Mouse (Mus musculus) adrenal gland, adult (tissue): ENCODE data around the gene Eif6.
"Not testable (repeated sequence)": the region's sequence is repeated elsewhere in the genome, so short reads cannot be mapped to it uniquely, and the experiment has no call there.

Experiments used
- DNase-seq, 2 experiments: peaks; one replicate each; pipeline ENCODE4 v3.0.0; 2022 to 2023; ENCODE audit warnings: low spot score in 1 of 2; ENCODE audit not compliant: inconsistent age in 2 of 2

Eif6 gene

DNA sequence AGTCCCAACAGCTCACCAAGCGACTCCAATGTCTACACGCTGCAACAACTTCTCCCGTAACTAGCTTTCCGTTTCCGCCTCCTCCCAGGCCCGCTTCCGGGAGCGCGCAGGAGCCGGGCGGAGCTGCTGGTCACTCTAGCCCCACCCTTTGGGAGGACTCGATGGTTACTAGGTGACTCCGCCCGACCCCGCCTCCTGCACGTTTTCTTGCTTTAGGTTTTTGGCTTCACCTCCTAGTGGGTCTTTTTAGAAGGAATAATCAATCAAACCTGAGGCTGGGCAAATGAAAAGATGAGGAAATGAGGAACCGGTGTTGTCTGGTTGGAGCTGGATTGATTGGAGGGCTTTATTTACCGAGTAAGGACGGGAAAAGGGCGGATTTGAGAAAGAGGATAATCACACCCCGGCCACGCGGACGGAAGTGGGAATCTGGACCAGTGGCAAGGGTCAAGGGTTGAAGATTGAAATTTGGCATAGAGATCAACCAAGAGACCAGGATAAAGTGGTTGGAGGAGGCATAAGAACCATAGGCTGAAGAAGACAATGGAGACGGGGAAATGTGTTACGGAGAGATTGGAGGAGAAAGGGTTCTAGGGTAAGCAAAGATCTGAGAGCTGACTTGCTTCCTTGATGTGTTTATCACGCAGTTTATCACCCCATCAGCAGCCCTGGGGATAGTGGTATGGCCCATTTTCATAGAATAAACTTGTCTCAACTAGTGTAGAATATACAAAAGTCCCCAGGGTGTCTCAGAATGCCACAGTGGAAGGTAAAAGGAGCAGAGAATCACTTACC lies at the start of gene Eif6:
Eif6 (minus strand) TSS at position 296 of the 795 bp plus-strand sequence.
- peak; percentile 90 to 96 for DNase-seq

DNA sequence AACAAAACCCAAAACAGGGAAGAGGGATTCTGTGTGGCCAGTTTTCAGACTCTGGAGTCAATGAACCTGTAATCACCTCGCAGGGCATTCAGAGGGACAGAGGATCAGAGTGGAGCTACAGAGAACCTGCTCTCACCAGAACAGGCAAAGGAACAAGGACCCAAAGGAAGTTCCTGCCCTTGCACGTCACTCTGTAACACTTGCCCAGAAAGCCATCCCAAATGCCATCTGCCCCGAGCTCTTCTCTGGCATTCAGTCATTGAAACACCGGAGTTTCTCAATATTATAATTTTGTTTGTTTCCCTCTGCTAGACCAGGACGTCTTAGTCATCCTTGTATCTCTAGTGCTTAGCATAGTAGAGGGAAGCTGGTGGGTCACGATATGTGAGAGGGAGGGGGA lies 46.9 kb upstream of the Eif6 start:
- DNase-seq = no peak

DNA sequence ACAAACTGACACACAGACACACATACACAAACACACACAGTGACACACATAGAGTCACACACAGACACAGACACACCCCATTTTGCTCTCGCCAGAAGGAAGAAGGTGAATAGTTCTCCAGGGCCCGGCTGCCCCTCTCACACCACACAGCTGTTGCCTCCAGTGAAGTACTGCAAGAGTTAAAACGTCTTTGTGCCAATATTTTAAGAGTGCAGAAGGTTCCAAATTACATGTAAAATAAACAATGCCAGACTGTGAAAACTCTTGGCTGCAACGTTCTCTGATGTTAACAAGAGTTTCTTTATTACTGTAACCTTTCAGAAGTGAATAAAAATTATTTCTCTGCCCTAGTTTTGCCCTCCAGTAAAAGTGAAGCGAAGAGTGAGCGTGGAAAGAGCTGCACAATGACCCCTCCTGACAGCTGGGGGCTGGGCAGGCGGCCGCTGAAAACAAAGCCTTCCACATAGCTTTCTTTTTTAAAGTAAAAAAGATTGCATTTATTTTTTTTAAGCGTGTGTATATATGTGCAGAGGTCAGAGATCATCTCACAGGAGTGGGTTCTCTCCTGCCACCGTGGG lies 46.3 kb upstream of the Eif6 start:
- DNase-seq = no peak

DNA sequence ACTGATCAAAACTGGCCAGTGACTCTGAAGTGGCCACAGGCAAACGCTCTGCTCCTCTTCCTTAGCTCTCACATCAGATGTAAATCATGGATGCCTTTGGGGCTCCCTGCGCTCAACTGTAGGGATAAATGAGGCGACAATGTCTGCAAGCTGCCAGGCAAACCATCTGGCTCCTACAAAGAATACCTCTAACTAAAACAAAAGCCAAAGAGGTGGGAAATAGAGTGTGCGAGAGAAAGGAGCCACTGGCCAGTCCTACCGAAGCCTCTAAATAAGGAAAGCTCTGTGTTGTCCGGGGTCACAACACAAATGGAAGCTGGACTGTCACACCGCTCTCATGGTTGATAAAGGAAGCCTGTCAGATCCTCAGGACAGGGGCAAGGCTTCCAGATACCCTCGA lies 45.8 kb upstream of the Eif6 start:
- DNase-seq = no peak

DNA sequence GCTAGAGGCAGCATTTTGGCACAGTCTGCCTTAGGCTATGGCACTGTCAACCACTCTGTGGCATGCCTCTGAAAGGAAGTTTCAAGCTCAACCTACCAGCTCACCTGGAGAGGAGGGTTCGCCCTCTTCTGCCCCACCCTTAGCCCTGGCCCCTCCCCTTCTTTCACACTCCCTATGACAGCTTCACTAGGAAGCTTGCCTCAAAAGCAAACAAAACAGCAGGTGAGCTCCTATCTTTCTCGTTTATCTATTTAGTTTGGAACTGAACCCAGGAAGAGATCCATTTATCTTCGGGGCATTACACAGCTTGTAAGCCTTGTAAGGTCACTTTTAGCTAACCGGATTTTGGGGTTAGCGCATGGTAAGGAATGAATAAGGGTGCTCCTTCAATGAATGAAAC lies 43.0 kb upstream of the Eif6 start:
- DNase-seq = no peak

DNA sequence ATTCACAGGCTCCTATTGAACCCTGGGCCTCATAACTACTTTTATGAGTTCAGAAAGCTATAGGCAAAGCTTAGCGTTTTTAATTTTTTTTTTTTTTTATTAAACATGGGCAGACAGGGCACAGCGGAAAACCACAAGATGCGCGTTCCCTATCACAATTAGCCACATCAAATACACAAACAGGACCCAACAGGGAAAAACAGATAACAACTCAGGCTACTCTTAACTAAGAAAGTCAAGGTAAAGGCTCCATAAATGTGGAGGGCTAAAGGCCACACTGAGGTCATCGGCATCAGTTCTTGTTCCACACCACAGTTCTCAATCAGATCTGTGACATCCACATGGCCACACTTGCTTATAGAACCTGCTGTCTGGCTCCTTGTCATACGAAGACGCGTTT lies 41.6 kb upstream of the Eif6 start:
- no peak for DNase-seq

DNA sequence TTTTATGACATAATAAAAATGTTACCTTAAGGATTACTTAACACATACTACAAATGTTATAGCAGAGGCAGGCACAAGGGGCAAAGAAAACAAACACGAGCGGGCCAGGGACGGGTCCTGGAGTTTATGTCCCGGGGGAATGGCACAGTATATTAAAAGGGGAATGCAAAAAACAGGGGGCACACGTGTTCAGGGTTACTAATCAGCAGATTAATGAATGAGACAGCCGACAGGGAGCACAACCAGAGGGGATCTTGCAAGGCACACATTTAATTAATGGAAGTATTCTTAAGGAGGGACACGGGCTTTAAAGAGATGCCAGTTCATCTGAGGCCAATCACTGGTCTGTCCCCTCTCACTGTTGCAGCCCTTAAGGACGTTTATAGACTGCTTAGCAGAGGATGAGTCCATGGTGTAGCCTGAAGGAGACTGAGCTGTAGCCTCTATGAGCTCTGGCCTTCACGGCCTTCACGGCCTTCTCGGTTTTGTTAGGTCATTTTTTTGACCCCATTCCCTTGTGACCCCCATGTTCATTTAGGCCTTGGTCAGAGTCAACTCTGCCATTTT lies 36.7 kb upstream of the Eif6 start:
- no peak for DNase-seq

DNA sequence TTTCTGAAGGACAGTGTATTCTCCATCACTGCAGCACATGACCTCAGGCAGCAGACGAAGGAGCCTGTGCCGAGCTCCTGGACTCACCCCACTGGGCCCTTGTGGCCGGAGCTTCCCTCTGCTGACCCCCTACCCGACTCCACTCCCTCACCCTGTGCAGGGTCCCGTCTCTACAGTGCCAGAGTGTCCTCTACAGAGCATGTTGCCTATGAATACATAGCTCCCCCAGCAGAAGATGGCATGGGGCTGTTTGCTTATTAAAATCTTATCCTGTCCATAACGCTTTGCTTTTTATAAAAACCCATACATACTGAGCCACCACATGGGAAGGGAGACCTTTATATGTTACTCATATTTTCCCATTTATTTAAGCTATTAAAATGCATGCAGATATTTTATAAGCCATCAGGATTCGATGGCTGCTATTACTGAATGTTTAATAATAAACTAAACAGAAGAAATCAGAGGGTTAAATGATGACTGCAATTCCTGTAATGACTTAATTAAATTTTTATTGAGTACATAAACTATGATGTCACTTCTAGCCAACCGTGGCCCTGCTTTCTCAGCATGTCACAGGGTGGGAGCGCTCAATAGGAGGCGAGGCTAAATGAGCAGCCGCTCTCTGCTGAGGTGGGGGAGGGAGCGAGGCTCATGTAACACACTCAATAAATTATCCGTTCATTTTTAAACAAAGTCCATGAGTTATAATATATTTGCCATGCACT lies 36.0 kb upstream of the Eif6 start:
- no peak for DNase-seq

DNA sequence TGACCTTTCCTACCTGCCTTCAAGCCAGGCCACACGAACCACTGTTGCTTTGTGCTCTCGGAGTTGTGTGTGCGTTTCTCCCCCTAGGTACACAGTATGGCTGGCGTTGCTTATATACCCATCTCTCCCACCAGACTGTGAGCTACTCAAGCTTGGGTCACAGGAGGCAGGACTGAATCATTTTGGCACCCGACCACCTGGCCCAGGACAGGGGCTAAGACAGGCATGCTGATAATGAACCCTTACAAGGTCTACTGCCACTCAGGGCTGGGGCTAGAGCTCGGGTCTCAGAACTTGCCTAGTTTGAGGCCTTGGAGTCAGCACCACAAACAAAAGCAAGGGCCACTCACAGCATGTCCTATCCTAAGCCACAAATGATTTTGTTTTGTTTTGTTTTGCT lies 34.9 kb upstream of the Eif6 start:
- peak; percentile 71 to 84 for DNase-seq

DNA sequence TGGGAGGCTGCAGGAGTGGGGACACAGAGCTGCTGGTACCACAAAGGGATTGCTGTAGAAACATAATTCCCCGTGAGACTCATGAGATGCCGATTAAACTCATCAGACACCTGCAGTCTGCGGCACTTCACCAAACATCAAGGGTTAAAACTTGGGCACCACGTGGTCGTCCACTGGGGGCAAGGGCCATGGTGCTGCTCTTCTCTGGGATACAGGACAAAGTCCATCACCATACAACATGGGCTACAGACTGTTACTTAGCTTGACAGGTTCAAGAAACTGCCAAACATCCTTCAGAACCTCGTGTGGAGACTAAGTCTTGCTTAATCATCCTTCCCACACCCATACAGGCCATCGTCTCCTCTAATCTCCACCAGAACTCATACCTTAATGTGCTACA lies 33.4 kb upstream of the Eif6 start:
- DNase-seq = no peak

DNA sequence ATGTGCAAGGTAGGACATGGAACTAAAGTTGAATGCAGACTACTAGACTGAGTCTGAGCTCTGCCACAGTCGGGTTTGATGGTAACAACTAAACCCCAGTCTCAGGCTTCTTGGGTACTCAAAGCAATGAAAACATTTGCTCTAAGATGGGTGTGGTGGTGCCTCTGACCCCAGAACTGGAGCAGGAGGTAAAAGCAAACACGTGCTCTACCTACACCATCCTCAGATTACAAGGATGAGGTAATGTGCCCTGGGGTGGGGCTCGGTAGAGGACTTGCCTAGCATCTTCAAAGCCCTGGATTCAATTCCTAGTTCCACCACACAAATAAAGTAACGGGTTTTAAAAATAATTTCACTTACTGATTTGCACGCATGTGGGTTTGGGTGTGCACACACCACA lies 25.8 kb upstream of the Eif6 start:
- DNase-seq = no peak

DNA sequence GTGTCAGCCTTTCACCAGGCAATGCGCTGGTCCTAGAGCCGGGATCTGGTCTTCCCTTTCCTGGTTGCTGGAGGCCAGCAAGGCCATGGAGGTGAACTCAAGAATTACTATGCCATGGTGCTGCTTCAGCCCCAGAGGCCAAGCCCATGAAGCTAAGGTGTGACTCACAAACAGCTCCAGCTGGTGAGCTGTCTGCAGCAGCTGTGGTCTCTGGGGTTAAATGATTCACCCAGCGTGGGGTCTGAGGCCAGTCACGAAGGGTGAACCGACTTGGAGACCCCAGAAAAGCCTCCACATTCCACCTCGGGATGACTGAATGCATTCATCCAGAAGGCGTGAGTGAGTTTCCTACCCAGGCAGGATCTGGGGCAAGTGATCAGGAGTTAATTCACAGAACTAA lies 23.4 kb upstream of the Eif6 start:
- no peak for DNase-seq

DNA sequence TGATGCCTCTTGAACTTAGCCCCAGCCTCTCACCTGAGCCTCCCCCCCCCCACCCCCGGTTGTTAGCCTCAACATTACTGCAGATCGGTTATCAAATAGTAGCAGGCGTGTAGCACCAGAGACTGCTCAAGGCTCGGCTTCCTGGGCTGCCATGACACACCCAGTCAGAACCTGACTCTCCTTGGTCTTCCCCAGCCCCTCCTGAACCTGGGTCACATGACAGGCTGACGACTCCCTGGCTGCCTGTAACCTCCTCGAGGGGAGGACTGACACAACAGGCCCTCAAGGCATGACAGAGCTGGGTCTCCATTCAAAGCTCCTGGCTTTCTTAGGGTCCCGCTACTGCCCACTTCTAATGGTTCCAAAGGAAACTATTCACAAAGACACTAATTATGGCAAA lies 22.7 kb upstream of the Eif6 start:
- no peak for DNase-seq

DNA sequence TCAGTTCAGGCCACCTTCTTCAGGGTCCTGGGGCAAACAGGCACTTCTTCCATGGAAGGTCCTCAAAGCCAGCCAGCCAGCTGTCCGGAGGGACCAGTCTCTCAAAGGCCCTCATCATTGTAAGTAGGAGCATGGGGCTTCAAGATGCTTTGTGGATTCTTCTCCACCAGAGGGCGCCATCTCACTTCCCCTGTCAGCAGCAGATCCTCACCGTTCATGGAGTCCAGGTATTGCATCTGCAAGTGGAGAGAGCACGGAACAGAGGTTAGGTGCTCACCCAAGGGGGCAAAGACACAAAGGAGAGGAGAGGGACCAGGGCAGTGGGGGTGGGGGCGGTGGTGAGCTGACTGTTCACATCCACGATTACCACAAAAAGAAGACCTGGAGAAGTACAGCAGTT lies 21.6 kb upstream of the Eif6 start:
- peak; percentile 79 to 95 for DNase-seq

DNA sequence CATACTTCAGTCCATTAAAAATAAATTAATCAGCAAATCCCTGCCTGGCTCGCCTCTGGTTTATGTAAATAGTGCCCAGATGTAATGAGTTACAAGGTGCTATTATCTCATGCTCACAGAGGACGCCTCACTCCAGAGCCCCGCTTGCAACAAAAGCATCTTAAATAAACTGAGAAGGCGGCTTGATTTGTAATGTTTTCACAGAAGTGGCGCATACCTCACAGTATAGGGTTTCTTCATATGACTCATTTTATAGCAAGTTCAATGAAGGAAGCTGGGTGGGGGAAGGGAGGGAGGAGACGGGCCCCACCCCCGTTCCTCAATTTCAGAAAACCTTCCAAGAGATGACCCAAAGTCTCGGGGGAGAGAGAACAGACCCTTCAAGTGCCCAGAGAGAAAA lies 20.2 kb upstream of the Eif6 start:
- DNase-seq = no peak

DNA sequence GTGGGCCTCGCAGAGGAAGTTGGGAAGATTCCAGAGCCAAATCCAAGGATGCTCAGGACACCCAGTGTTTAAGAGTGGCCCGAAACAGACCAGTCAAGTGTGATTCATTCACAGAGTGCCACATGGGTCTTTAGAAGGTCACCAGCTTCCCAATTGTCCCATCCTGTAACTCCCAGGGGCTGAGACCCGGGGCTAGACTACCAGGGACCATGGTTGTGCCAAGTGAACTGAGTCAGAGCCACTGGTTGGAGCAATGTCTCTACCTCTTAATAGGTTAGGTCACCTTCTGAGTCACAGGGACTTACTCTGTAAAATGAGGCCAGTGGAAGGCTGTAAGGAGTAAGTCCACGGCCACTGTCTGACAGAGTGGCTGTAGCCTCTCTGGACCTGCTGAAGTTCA lies 12.2 kb upstream of the Eif6 start:
- DNase-seq = peak in 1 of 2 experiments; percentile 72

DNA sequence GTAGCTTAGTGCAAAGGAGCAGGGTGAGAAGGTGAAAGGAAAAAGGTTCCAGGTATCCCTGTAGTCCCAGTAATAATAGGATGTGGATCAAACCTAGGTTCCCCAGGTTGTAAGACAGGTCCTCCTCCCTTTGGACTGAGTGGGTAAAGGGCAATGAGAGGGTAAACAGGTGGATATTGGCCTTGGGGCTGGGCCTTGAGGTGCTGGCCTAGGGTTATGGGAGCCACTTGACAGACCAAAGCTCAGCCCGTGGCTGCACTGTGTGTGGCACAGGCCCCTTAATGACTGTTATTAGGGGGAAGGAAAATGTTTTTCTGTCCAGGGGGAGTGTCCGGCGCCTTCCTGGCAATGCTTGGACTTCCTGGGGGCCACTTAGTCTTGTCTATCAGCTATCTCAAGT lies 11.2 kb upstream of the Eif6 start:
- no peak for DNase-seq

DNA sequence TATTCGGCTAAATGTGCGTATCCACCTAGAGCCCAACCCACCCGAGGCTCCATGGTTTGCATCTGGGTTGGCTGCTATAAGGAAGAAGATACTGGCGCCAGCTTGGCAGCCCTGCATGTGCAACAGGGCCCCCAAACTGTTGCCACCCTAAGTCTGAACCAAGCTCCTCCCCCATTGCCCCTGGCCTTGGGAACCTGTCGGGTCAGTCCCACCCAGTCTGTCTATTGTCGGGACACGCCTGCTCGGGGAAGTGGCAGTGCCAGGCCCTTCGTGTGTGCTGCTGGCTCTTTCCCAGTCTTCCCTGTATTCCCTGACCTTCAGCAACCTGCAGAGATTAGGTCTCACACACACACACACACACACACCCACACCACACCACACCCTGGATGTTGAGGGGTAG lies 8.0 kb upstream of the Eif6 start, which contains the start of gene Fam83c:
Fam83c (minus strand) TSS at position 123 of the 400 bp plus-strand sequence.
- DNase-seq = no peak

DNA sequence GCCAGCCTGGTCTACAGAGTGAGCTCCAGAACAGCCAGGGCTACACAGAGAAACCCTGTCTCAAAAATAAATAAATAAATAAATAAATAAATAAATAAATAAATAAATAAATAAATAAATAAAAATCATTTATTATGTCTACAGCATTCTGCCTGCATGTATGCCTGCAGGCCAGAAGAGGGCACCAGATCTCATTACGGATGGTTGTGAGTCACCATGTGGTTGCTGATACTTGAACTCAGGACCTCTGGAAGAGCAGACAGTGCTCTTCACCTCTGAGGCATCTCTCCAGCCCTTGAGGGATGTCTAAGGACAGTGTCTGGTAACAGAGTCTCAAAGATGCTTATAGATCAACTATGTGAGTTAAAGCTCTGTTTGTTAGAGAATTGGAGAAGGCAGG lies 5.4 kb upstream of the Eif6 start:
- not testable (repeated sequence) for DNase-seq

DNA sequence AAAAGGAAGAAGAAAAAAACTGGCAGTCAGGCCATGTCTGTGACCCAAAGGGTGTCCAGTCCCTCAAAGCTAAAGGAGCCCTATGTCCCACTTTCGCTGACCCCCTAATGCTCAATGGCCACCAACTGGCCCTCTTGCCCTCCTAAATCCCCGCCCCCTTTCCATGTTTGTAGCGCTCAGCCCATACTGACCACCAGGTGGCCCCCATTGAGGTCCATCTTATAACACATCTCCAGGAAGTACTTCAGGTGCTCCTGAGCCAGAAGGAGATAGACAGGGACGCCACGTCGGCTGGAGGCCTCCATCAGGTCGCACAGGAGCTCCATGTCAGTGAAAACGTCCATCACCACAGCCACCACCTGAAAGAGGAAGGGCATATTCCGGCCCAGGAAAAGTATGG lies 4.6 kb upstream of the Eif6 start:
- DNase-seq = no peak

DNA sequence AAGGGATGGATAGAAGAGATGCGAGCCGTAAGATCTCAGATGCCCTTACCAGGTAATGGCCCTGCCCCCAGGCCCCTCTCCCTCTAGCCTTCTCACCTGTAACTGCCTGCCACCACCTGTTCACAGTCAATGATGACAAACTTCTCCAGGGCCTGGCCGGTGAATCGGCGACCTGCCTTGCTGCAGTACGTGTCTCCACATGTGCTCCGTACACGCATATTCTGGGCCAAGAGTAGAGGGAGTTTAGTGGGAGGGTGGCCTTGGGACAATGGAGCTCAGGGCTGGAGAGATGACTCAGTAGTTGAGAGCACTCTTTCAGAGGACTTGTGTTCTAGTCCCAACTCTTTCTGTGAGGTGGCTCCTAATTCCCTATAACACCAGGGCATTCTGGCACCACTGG lies 4.1 kb upstream of the Eif6 start:
- peak; percentile 61 to 74 for DNase-seq
